Mouse (Mus musculus) heart, adult 2 months (tissue): Measurements from ENCODE around the gene Gm40193.

Experiments
- CTCF ChIP-seq: fragments of 200-600 bp; IDR thresholded peaks from 2 replicates; pipeline ENCODE4 v1.8.1; 2022; ENCODE audit warnings: antibody characterized with exemption, mild to moderate bottlenecking, moderate library complexity
- POLR2A ChIP-seq: fragments of 200-500 bp; IDR thresholded peaks from 2 replicates; pipeline ENCODE4 v1.6.1; 2011; ENCODE audit warnings: mild to moderate bottlenecking, low read depth, low read length, control low read depth; ENCODE audit not compliant: insufficient read depth

GRCm38 (mm10) chr11:70582196-70582595 is 49.5 kb upstream of the Gm40193 start:
- TF ChIP-seq POLR2A (no peak), CTCF (no peak)
